Mouse (Mus musculus): ENCODE data around the gene Emid1.
"Not testable (repeated sequence)": the region's sequence is repeated elsewhere in the genome, so short reads cannot be mapped to it uniquely, and the experiment has no call there.

Gene Emid1

GRCm38 (mm10) chr11:5103986-5104509, 48.0 kb downstream of the Emid1 start:
- DNase-seq (ENCODE audit: low spot score in 2 of 2): no peak

- DNase-seq (ENCODE audit: low spot score in 2 of 2): no peak
These were observed 49.7 kb downstream of the Emid1 start for GRCm38 (mm10) chr11:5102384-5102783.

DNA sequence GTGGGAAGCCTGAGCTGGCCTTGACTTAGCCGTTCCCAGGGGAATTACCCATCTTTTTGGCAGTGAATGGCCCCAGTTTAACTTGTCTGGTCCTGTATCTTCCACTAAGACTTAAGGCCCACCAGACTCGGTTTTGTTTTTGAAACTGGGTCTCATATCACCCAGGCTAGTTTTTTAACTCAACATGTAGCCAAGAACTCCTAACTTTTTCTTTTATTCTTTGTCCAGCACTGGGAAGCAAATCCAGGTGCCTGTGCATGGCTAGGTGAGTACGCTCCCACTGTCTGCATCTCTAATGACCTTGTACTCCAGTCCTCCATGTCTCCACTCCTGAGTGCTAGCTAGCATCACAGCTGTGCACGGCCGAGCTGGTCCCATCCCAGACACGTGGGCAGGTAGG, 50.4 kb downstream of the Emid1 start:
- DNase-seq (ENCODE audit: low spot score in 2 of 2): no peak

GRCm38 (mm10) chr11:5100801-5101200, 51.3 kb downstream of the Emid1 start:
- no peak for DNase-seq (ENCODE audit: low spot score in 2 of 2)

- no peak for DNase-seq (ENCODE audit: low spot score in 2 of 2)
These were observed 51.8 kb downstream of the Emid1 start for GRCm38 (mm10) chr11:5100283-5100682.

DNA sequence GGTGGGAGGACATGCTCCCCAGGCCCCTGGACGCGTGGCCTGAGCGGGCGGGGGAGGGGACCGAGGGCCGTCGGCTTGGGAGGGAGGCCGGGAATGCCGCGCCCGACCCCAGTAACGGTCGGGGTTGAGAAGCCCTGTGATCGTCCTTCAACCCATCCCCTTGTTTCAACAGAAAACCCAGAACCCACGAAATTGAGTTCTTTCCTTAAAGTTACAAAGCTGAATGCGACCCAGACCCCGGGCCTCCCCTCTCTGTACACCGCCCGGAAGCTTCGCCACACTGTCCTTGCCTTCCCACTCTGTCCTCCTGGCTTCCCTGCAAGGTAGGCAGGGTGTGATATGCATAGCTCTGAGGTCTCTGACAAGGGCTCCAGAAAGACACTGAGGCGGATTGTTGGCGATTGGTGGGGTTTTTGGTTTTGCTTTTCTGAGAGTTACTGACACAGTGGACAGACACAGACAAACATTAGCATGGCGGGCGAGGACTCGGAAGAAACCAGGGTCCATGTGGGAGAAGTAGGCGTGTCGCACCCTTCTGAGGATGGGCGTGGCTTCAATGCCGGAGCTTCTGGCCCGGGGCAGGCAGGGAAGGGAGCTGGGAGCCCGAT, 52.4 kb downstream of the Emid1 start:
- DNase-seq (ENCODE audit: low spot score in 2 of 2): peak; percentile 74 to 84

- DNase-seq (ENCODE audit: low spot score in 2 of 2): peak; percentile 94 to 97
These were observed 53.1 kb downstream of the Emid1 start, which contains the start of the genes Rhbdd3 and Ewsr1 for GRCm38 (mm10) chr11:5098736-5099542. Gene Rhbdd3 (plus strand): TSS chr11:5098926. Gene Ewsr1 (minus strand): TSS chr11:5099266.

DNA sequence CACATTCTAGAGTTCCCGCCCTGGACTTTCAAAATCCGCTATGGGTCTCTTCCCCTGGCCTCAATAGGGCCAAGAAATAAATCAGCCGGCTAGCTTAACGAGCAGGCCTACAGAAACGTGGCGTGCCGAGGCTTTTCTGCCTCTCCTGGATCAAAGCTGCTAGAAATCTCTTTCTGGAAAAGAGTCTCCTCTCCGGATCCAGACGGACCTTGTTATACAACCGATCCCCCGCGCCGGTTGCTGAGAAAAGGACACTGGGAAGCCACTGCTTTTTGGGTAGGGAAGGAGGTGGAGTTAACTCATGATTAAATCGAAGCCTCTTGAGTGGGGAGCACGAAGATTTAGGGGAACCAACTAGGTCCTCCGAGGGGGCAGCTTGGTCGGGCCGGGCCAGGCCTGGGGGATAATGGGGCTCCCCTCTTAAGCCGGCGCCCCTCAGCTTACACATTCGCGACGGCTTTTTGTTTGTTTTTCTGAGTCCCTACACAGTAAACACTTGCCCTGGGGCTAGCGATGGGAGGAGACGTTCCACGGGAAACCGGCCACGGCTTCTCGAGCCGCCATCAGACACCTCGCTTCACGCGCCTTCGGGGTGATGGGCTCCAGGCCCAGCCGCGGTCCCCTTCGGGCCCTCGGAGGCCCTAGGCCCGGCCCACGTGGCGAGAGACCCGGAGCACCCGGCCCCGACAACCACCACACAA, 53.9 kb downstream of the Emid1 start:
- DNase-seq (ENCODE audit: low spot score in 2 of 2): peak; percentile 36 to 55

GRCm38 (mm10) chr11:5096480-5097020, 55.5 kb downstream of the Emid1 start:
- DNase-seq (ENCODE audit: low spot score in 2 of 2): no peak

- DNase-seq (ENCODE audit: low spot score in 2 of 2): no peak
These were observed 56.2 kb downstream of the Emid1 start for GRCm38 (mm10) chr11:5095877-5096276.

- no peak for DNase-seq (ENCODE audit: low spot score in 2 of 2)
These were observed 60.4 kb downstream of the Emid1 start for GRCm38 (mm10) chr11:5091706-5092105.

DNA sequence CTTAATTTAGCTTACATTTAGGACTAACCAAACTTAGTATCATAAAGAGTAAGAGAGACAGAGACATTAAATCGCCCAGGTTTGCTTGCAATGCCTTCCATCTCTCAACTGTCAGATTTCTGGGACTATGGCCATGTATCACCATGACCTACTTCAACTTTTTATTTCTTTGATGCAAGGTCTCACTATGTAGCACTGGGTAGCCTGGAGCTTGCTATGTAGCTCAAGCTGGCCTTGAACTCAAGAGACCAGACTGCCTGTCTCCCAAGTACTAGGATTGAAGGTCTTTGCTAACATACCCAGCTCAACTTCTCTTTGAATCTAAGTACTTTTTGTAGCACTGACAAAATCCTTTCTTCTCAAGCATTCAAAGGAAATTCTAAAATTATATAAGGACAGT, 62.9 kb downstream of the Emid1 start:
- DNase-seq (ENCODE audit: low spot score in 2 of 2): no peak

DNA sequence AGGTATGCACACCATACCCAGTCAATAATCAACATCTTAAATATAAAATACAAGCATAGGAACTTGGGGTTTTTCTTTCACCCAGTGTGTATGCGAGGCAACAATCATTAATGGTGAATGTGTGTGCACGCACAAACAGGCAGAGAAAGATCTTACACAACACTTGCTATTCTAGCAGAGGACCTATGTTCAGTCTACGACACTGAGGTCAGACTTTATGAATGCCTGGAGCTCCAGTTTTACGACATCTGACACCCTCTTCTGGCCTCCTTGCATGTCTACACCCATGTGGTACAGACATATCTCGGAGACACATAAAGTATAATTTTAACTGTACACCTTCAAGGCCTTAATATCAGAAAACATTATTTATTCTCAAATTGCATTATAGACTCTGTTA, 75.2 kb downstream of the Emid1 start:
- DNase-seq (ENCODE audit: low spot score in 2 of 2): not testable (repeated sequence)

- DNase-seq (ENCODE audit: low spot score in 2 of 2): no peak
These were observed 76.3 kb downstream of the Emid1 start for GRCm38 (mm10) chr11:5075760-5076159.

DNA sequence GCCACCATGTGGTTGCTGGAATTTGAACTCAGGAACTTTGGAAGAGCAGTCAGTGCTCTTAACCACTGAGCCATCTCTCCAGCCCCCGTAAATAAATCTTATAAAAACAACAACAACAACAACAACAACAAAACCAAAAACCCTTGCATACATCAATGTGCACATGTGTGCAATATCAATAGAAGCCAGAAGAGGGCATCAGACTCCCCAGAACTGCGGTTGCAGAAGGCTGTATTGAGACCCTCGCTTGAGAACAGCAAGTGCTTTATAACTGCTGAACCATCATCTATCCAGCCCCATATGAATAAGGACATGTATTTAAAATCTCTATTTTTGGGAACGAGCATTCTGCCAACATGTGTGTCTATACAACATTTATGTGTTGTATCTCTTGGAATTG, 77.2 kb downstream of the Emid1 start:
- no peak for DNase-seq (ENCODE audit: low spot score in 2 of 2)

DNA sequence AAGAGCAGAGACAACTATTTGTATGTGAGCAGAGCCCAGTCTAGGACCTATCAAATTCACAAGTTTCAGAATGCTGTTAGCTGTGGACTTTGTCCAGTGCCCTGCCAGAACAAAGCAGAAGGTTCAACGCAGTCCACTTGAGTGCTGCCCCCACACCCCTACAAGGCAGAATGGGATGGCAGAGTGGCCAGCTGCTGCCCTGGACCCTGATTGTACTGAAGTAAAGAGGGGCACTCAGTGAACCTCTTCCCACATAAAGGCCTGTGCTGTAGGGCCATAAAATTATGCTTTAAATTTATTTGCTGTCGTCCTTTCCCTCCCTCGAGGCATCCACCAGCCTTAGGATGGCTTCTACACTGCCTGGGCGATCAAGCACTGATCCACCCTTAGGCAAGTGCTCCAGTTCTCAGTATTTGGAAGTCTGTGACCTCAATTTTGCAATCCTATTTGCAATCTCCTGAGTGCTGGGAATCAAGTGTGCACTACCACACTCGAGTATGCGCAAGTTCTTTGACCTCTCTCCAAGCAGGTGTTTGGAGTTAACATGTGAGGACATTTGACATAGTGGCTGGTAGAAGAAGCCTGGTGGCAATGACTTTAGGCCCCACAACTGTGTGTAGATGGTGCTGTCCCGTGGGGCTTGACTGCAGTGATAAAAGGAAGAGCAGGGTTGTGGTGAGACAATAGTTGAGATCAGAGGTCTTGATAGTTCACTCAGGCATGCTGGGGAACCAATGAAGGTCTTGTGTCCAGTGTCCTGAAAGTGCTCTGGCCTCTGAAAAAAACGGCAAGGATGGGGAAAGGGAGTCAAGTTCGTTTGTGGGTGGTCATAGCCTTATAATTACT, 83.7 kb downstream of the Emid1 start:
- no peak for DNase-seq (ENCODE audit: low spot score in 2 of 2)

GRCm38 (mm10) chr11:5067063-5067462, 85.0 kb downstream of the Emid1 start:
- DNase-seq (ENCODE audit: low spot score in 2 of 2): no peak

DNA sequence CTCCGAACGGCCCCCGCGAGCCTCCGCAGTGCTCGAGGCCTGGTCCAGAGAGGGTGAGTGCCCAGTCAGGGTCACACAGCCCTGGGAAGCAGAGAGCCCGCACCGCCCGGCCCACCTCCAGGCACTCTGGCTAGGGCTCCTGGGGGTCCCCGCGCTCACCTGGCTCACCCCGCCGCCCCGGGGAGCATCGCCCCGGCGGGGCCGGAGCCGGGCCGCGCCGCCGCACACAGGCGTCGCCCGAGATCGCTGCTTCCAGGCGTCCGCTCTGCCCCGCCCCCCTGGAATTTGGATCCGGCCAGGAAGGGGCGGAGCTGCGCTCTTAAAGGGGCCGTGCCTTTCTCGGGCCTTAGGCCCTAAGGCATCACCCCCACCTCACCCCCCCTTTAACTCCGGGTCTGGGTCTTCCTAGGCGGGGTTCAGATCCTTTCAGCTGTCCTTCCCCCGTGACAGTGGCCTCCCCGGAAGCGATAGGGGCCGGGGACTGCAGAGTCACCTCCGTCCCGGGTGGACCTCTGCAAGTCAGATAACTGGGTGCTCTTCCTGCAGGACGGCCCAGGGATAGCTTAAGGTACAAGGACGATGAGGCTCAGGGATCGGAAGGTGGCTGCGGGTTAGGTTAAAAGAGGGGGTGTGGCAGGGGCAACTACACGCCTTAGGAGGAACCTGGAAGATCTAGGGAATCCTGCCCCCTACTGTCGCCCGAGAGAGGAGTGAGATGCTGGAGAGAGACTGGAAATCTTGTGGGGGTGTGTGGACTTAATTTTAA, 86.8 kb downstream of the Emid1 start, which contains the start of gene Gas2l1:
TSS of gene Gas2l1 (minus strand) at position 272 of the 766 bp plus-strand sequence.
- DNase-seq (ENCODE audit: low spot score in 2 of 2): peak; percentile 53 to 67

GRCm38 (mm10) chr11:5064282-5065055, 87.6 kb downstream of the Emid1 start:
- no peak for DNase-seq (ENCODE audit: low spot score in 2 of 2)
